Mouse (Mus musculus): ENCODE results near the gene E130114P18Rik. TPM values are rescaled to one million over a fixed set of nuclear protein-coding genes. Genes with fewer than 3 reads are reported as not detected.

The E130114P18Rik gene
- polyA plus RNA-seq, 1 experiment = not detected

GRCm38 (mm10) chr4:97757978-97758461 is 19.9 kb downstream of the E130114P18Rik start:
- H3K27ac ChIP-seq (replicated peaks; ENCODE audit: low read depth, low read length) = peak overlapping the region; percentile 78
- peak overlapping the region; percentile 79 for H3K4me3 ChIP-seq (ENCODE audit: insufficient read depth, low read depth, low read length)
- H3K4me1 ChIP-seq (ENCODE audit: control insufficient read depth, insufficient read depth, insufficient read length, low read length) = peaks cover 9% of the 10 kb centered on the region

- H3K4me1 ChIP-seq (ENCODE audit: control insufficient read depth, insufficient read depth, insufficient read length, low read length) = peaks cover 15% of the 10 kb centered on the region
- peak overlapping the region; percentile 79 for H3K4me3 ChIP-seq (ENCODE audit: insufficient read depth, low read depth, low read length)
- peak overlapping the region; percentile 78 for H3K27ac ChIP-seq (replicated peaks; ENCODE audit: low read depth, low read length)
Measured at GRCm38 (mm10) chr4:97757207-97757977, 20.5 kb downstream of the E130114P18Rik start.

GRCm38 (mm10) chr4:97754241-97754640 is 23.6 kb downstream of the E130114P18Rik start:
- Histone ChIP-seq H3K27ac (replicated peaks; ENCODE audit: low read depth, low read length) (peak overlapping the region; percentile 96), H3K4me3 (ENCODE audit: insufficient read depth, low read depth, low read length) (peak overlapping the region; percentile 29), H3K4me1 (ENCODE audit: control insufficient read depth, insufficient read depth, insufficient read length, low read length) (peaks cover 15% of the 10 kb centered on the region)

GRCm38 (mm10) chr4:97753521-97753920 is 24.4 kb downstream of the E130114P18Rik start:
- H3K4me1 ChIP-seq (ENCODE audit: control insufficient read depth, insufficient read depth, insufficient read length, low read length) = peaks cover 15% of the 10 kb centered on the region
- H3K4me3 ChIP-seq (ENCODE audit: insufficient read depth, low read depth, low read length) = peak overlapping the region; percentile 29
- peak overlapping the region; percentile 96 for H3K27ac ChIP-seq (replicated peaks; ENCODE audit: low read depth, low read length)

GRCm38 (mm10) chr4:97752276-97753010 is 25.4 kb downstream of the E130114P18Rik start:
- H3K4me3 ChIP-seq (ENCODE audit: insufficient read depth, low read depth, low read length) = peak overlapping the region; percentile 67
- peak overlapping the region; percentile 96 for H3K27ac ChIP-seq (replicated peaks; ENCODE audit: low read depth, low read length)
- peaks cover 15% of the 10 kb centered on the region for H3K4me1 ChIP-seq (ENCODE audit: control insufficient read depth, insufficient read depth, insufficient read length, low read length)

GRCm38 (mm10) chr4:97751483-97752251 is 26.2 kb downstream of the E130114P18Rik start:
- H3K4me1 ChIP-seq (ENCODE audit: control insufficient read depth, insufficient read depth, insufficient read length, low read length) = peaks cover 15% of the 10 kb centered on the region
- peak overlapping the region; percentile 96 for H3K27ac ChIP-seq (replicated peaks; ENCODE audit: low read depth, low read length)
- peak overlapping the region; percentile 67 for H3K4me3 ChIP-seq (ENCODE audit: insufficient read depth, low read depth, low read length)

GRCm38 (mm10) chr4:97751030-97751482 is 26.8 kb downstream of the E130114P18Rik start:
- peak overlapping the region; percentile 67 for H3K4me3 ChIP-seq (ENCODE audit: insufficient read depth, low read depth, low read length)
- H3K27ac ChIP-seq (replicated peaks; ENCODE audit: low read depth, low read length) = peak overlapping the region; percentile 96
- H3K4me1 ChIP-seq (ENCODE audit: control insufficient read depth, insufficient read depth, insufficient read length, low read length) = peaks cover 15% of the 10 kb centered on the region

GRCm38 (mm10) chr4:97750401-97750800 is 27.5 kb downstream of the E130114P18Rik start:
- Histone ChIP-seq H3K27ac (replicated peaks; ENCODE audit: low read depth, low read length) (peak overlapping the region; percentile 58; the same call in 1 of the 2 replicates), H3K4me1 (ENCODE audit: control insufficient read depth, insufficient read depth, insufficient read length, low read length) (peaks cover 15% of the 10 kb centered on the region), H3K4me3 (ENCODE audit: insufficient read depth, low read depth, low read length) (no peak overlapping the region)

- H3K4me3 ChIP-seq (ENCODE audit: insufficient read depth, low read depth, low read length) = peak overlapping the region; percentile 64
- H3K27ac ChIP-seq (replicated peaks; ENCODE audit: low read depth, low read length) = 0 out of 2 replicates have a peak overlapping the region, but pooled peaks have one; percentile 8
- H3K4me1 ChIP-seq (ENCODE audit: control insufficient read depth, insufficient read depth, insufficient read length, low read length) = no peaks in the 10 kb centered on the region
Measured at GRCm38 (mm10) chr4:97746106-97746900, 31.6 kb downstream of the E130114P18Rik start.

GRCm38 (mm10) chr4:97745296-97746105 is 32.4 kb downstream of the E130114P18Rik start:
- Histone ChIP-seq H3K4me1 (ENCODE audit: control insufficient read depth, insufficient read depth, insufficient read length, low read length) (no peaks in the 10 kb centered on the region), H3K4me3 (ENCODE audit: insufficient read depth, low read depth, low read length) (peak overlapping the region; percentile 64), H3K27ac (replicated peaks; ENCODE audit: low read depth, low read length) (0 out of 2 replicates have a peak overlapping the region, but pooled peaks have one; percentile 8)

GRCm38 (mm10) chr4:97743932-97744331 is 33.9 kb downstream of the E130114P18Rik start:
- H3K27ac ChIP-seq (replicated peaks; ENCODE audit: low read depth, low read length) = no peak overlapping the region
- no peak overlapping the region for H3K4me3 ChIP-seq (ENCODE audit: insufficient read depth, low read depth, low read length)
- no peaks in the 10 kb centered on the region for H3K4me1 ChIP-seq (ENCODE audit: control insufficient read depth, insufficient read depth, insufficient read length, low read length)

- Histone ChIP-seq H3K4me3 (ENCODE audit: insufficient read depth, low read depth, low read length) (no peak overlapping the region), H3K4me1 (ENCODE audit: control insufficient read depth, insufficient read depth, insufficient read length, low read length) (no peaks in the 10 kb centered on the region), H3K27ac (replicated peaks; ENCODE audit: low read depth, low read length) (no peak overlapping the region)
Measured at GRCm38 (mm10) chr4:97733392-97733791, 44.5 kb downstream of the E130114P18Rik start.

- H3K27ac ChIP-seq (replicated peaks; ENCODE audit: low read depth, low read length) = no peak overlapping the region
- H3K4me1 ChIP-seq (ENCODE audit: control insufficient read depth, insufficient read depth, insufficient read length, low read length) = no peaks in the 10 kb centered on the region
- no peak overlapping the region for H3K4me3 ChIP-seq (ENCODE audit: insufficient read depth, low read depth, low read length)
Measured at GRCm38 (mm10) chr4:97730416-97730815, 47.5 kb downstream of the E130114P18Rik start.
